Mouse (Mus musculus) ES-E14 (cell line): ENCODE data around the gene Igsf10.

Experiments
- CHD2 ChIP-seq: IDR thresholded peaks from 2 replicates; pipeline ENCODE4 v1.6.1; 2014; ENCODE audit warnings: mild to moderate bottlenecking, low read depth, low read length, inconsistent platforms
- MAFK ChIP-seq: IDR thresholded peaks from 2 replicates; pipeline ENCODE4 v1.6.1; 2014; ENCODE audit warnings: mild to moderate bottlenecking, low read depth, low read length, inconsistent platforms; ENCODE audit not compliant: insufficient read depth
- ZC3H11A ChIP-seq: IDR thresholded peaks from 2 replicates; pipeline ENCODE4 v1.6.1; 2012; ENCODE audit warnings: low read depth, mild to moderate bottlenecking, inconsistent platforms, low read length, borderline replicate concordance
- ZNF384 ChIP-seq: IDR thresholded peaks from 2 replicates; pipeline ENCODE4 v1.6.1; 2012; ENCODE audit warnings: low read depth, low read length, inconsistent platforms

- TF ChIP-seq CHD2 (no peak), MAFK (no peak), ZNF384 (no peak), ZC3H11A (no peak)
These were observed 66.5 kb downstream of the Igsf10 start for GRCm38 (mm10) chr3:59277502-59278253.
